Mouse (Mus musculus): ENCODE measurements around the gene Eppin. TPM values are rescaled to one million over a fixed set of nuclear protein-coding genes. Genes with fewer than 3 reads are reported as not detected.
"Not testable (repeated sequence)": the region's sequence is repeated elsewhere in the genome, so short reads cannot be mapped to it uniquely, and the experiment has no call there.

Eppin gene
- not detected in 2 replicates for polyA plus RNA-seq (2012)

GRCm38 (mm10) chr2:164593494-164593893 lies at the start of gene Eppin:
Gene Eppin (minus strand): TSS chr2:164593594.
- no peak for TF ChIP-seq GATA1 (IDR thresholded peaks at IDR 0.05; ENCODE audit: low read length)

- no peak for TF ChIP-seq GATA1 (IDR thresholded peaks at IDR 0.05; ENCODE audit: low read length)
These were observed 48.7 kb upstream of the Eppin start for GRCm38 (mm10) chr2:164641881-164642673.

GRCm38 (mm10) chr2:164641129-164641528 lies 47.7 kb upstream of the Eppin start:
- no peak for TF ChIP-seq GATA1 (IDR thresholded peaks at IDR 0.05; ENCODE audit: low read length)

GRCm38 (mm10) chr2:164638696-164639095 lies 45.3 kb upstream of the Eppin start, which contains the start of gene Wfdc16:
Gene Wfdc16 (minus strand): TSS chr2:164638796.
- TF ChIP-seq GATA1 (IDR thresholded peaks at IDR 0.05; ENCODE audit: low read length) = no peak

- no peak for TF ChIP-seq GATA1 (IDR thresholded peaks at IDR 0.05; ENCODE audit: low read length)
These were observed 41.9 kb upstream of the Eppin start for GRCm38 (mm10) chr2:164635266-164635665.

- TF ChIP-seq GATA1 (IDR thresholded peaks at IDR 0.05; ENCODE audit: low read length) = no peak
These were observed 28.4 kb upstream of the Eppin start for GRCm38 (mm10) chr2:164621775-164622174.

- TF ChIP-seq GATA1 (IDR thresholded peaks at IDR 0.05; ENCODE audit: low read length) = no peak
These were observed 25.7 kb upstream of the Eppin start for GRCm38 (mm10) chr2:164619050-164619449.

- no peak for TF ChIP-seq GATA1 (IDR thresholded peaks at IDR 0.05; ENCODE audit: low read length)
These were observed 22.0 kb upstream of the Eppin start for GRCm38 (mm10) chr2:164615386-164615785.

- not testable (repeated sequence) for TF ChIP-seq GATA1 (IDR thresholded peaks at IDR 0.05; ENCODE audit: low read length)
These were observed 20.1 kb upstream of the Eppin start, which contains the start of the genes Wfdc6b and Wfdc8 for GRCm38 (mm10) chr2:164613471-164613870. Gene Wfdc6b (plus strand): TSS chr2:164613522. Gene Wfdc8 (minus strand): TSS chr2:164613626.

GRCm38 (mm10) chr2:164608781-164609180 lies 15.4 kb upstream of the Eppin start:
- no peak for TF ChIP-seq GATA1 (IDR thresholded peaks at IDR 0.05; ENCODE audit: low read length)

- no peak for TF ChIP-seq GATA1 (IDR thresholded peaks at IDR 0.05; ENCODE audit: low read length)
These were observed 11.0 kb upstream of the Eppin start for GRCm38 (mm10) chr2:164604411-164604810.

- TF ChIP-seq GATA1 (IDR thresholded peaks at IDR 0.05; ENCODE audit: low read length) = no peak
These were observed 10.1 kb upstream of the Eppin start for GRCm38 (mm10) chr2:164603482-164603881.

GRCm38 (mm10) chr2:164600179-164600578 lies 6.8 kb upstream of the Eppin start:
- TF ChIP-seq GATA1 (IDR thresholded peaks at IDR 0.05; ENCODE audit: low read length) = no peak

- no peak for TF ChIP-seq GATA1 (IDR thresholded peaks at IDR 0.05; ENCODE audit: low read length)
These were observed 1.4 kb downstream of the Eppin start for GRCm38 (mm10) chr2:164592014-164592413.

- not testable (repeated sequence) for TF ChIP-seq GATA1 (IDR thresholded peaks at IDR 0.05; ENCODE audit: low read length)
These were observed 8.2 kb downstream of the Eppin start, which contains the start of gene Wfdc6a for GRCm38 (mm10) chr2:164585025-164585725. Gene Wfdc6a (minus strand): TSS chr2:164585447.

- not testable (repeated sequence) for TF ChIP-seq GATA1 (IDR thresholded peaks at IDR 0.05; ENCODE audit: low read length)
These were observed 20.0 kb downstream of the Eppin start, which contains the start of gene Spint3 for GRCm38 (mm10) chr2:164573359-164573758. Gene Spint3 (minus strand): TSS chr2:164573459.
